Mouse (Mus musculus): Measurements from ENCODE around the gene Bhlha15.

Bhlha15 gene

DNA sequence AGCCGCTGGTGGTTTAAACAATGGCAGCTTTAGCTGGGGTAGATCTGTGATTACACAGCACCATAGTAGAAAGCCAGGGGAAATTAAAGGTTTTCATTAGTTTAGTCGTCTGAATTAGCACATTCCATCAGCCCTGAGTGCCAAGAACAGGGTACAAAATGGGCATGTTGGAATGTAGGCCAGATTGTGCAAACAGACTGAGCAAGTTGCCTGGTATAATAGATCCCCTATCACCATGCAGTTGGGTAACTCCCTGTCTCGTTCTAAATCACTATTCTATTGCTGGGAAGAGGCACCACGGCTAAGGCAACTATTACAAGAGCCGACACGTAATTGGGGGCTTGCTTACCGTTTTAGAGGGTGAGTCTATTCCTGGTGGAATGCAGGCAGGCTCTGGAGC, 44.6 kb downstream of the Bhlha15 start:
- DNase-seq, result no peak

- DNase-seq, result no peak
Measured at GRCm38 (mm10) chr5:144238969-144239368, 48.9 kb downstream of the Bhlha15 start.
